Mouse (Mus musculus): ENCODE results near the gene Trp73. TPM values are rescaled to one million over a fixed set of nuclear protein-coding genes. Genes with fewer than 3 reads are reported as not detected.

The Trp73 gene
- total RNA-seq, 2 experiments from 2014 or later: 0.30 to 0.50 TPM

GRCm38 (mm10) chr4:154154104-154154503, 14.1 kb upstream of the Trp73 start:
- intact Hi-C loops (cut with DNase I): no loop called here
- DNase-seq (ENCODE audit: low spot score in 2 of 2): no peak

GRCm38 (mm10) chr4:154146342-154146741, 6.3 kb upstream of the Trp73 start:
- peak in 1 of 2 experiments; percentile 63 for DNase-seq (ENCODE audit: low spot score in 2 of 2)
- intact Hi-C loops (cut with DNase I): loop anchor here (10.0 kb wide), 1 partner anchor 192 kb away; the partner anchor contains the start of gene A430005L14Rik

GRCm38 (mm10) chr4:154144712-154145111, 4.7 kb upstream of the Trp73 start:
- intact Hi-C loops (cut with DNase I): loop anchor here (10.0 kb wide), 1 partner anchor 190 kb away; the partner anchor contains the start of gene A430005L14Rik
- DNase-seq (ENCODE audit: low spot score in 2 of 2): no peak

- intact Hi-C loops (cut with DNase I): loop anchor here (10.0 kb wide), 1 partner anchor 188 kb away; the partner anchor contains the start of gene A430005L14Rik
- DNase-seq (ENCODE audit: low spot score in 2 of 2): peak; percentile 90 to 93
These were observed 2.4 kb upstream of the Trp73 start, which contains the start of gene Wrap73 for GRCm38 (mm10) chr4:154142211-154143040. Gene Wrap73, plus strand, starts transcription at chr4:154142372.

GRCm38 (mm10) chr4:154141009-154141867, 1.2 kb upstream of the Trp73 start:
- intact Hi-C loops (cut with DNase I): loop anchor here (10.0 kb wide), 1 partner anchor 186 kb away; the partner anchor contains the start of gene A430005L14Rik
- no peak for DNase-seq (ENCODE audit: low spot score in 2 of 2)

GRCm38 (mm10) chr4:154140213-154141008, 403 bp upstream of the Trp73 start:
- intact Hi-C loops (cut with DNase I): loop anchor here (10.0 kb wide), 1 partner anchor 186 kb away; the partner anchor contains the start of gene A430005L14Rik
- DNase-seq (ENCODE audit: low spot score in 2 of 2): no peak

- DNase-seq (ENCODE audit: low spot score in 2 of 2): no peak
- intact Hi-C loops (cut with DNase I): loop anchor here (10.0 kb wide), 1 partner anchor 185 kb away; the partner anchor contains the start of gene A430005L14Rik
These were observed 282 bp downstream of the Trp73 start for GRCm38 (mm10) chr4:154139671-154140181.

GRCm38 (mm10) chr4:154137139-154137538, 2.9 kb downstream of the Trp73 start:
- DNase-seq (ENCODE audit: low spot score in 2 of 2): no peak
- intact Hi-C loops (cut with DNase I): no loop called here

- DNase-seq (ENCODE audit: low spot score in 2 of 2): no peak
- intact Hi-C loops (cut with DNase I): no loop called here
These were observed 5.2 kb downstream of the Trp73 start for GRCm38 (mm10) chr4:154134803-154135202.

- intact Hi-C loops (cut with DNase I): no loop called here
- no peak for DNase-seq (ENCODE audit: low spot score in 2 of 2)
These were observed 8.1 kb downstream of the Trp73 start for GRCm38 (mm10) chr4:154131894-154132293.

- DNase-seq (ENCODE audit: low spot score in 2 of 2): no peak
- intact Hi-C loops (cut with DNase I): no loop called here
These were observed 10.1 kb downstream of the Trp73 start for GRCm38 (mm10) chr4:154129950-154130349.

- intact Hi-C loops (cut with DNase I): no loop called here
- DNase-seq (ENCODE audit: low spot score in 2 of 2): no peak
These were observed 12.7 kb downstream of the Trp73 start for GRCm38 (mm10) chr4:154127273-154127672.

- intact Hi-C loops (cut with DNase I): no loop called here
- no peak for DNase-seq (ENCODE audit: low spot score in 2 of 2)
These were observed 14.8 kb downstream of the Trp73 start for GRCm38 (mm10) chr4:154125202-154125601.

- intact Hi-C loops (cut with DNase I): no loop called here
These were observed 16.5 kb downstream of the Trp73 start for GRCm38 (mm10) chr4:154123553-154123952.

GRCm38 (mm10) chr4:154122374-154122773, 17.6 kb downstream of the Trp73 start:
- DNase-seq (ENCODE audit: low spot score in 2 of 2): no peak
- intact Hi-C loops (cut with DNase I): no loop called here

More at GRCm38 (mm10) chr4:154123553-154123952, 16.5 kb downstream of the Trp73 start:
- no peak for DNase-seq (ENCODE audit: low spot score in 2 of 2)

GRCm38 (mm10) chr4:154121800-154122199, 18.2 kb downstream of the Trp73 start:
- intact Hi-C loops (cut with DNase I): no loop called here
- DNase-seq (ENCODE audit: low spot score in 2 of 2): no peak

GRCm38 (mm10) chr4:154119208-154119607, 20.8 kb downstream of the Trp73 start:
- intact Hi-C loops (cut with DNase I): no loop called here
- no peak for DNase-seq (ENCODE audit: low spot score in 2 of 2)

GRCm38 (mm10) chr4:154118782-154119181, 21.2 kb downstream of the Trp73 start:
- no peak for DNase-seq (ENCODE audit: low spot score in 2 of 2)
- intact Hi-C loops (cut with DNase I): no loop called here

- no peak for DNase-seq (ENCODE audit: low spot score in 2 of 2)
- intact Hi-C loops (cut with DNase I): no loop called here
These were observed 23.6 kb downstream of the Trp73 start for GRCm38 (mm10) chr4:154116421-154116820.

All from left cerebral cortex, postnatal 25 days (tissue).